Mouse (Mus musculus) ES-Bruce4 (cell line): ENCODE measurements around the gene Pinlyp.
A peak's percentile ranks its signal among the peaks of the same experiment; 100 is the strongest.

Experiments used
- CTCF ChIP-seq: IDR thresholded peaks from one replicate; pipeline ENCODE4 v1.8.1; 2011; ENCODE audit warnings: low read depth, low read length
- POLR2A ChIP-seq: IDR thresholded peaks from one replicate; pipeline ENCODE4 v1.8.1; 2011; ENCODE audit warnings: low read length; ENCODE audit not compliant: insufficient read depth

- TF ChIP-seq CTCF (no peak), POLR2A (peak; percentile 47)
Observed at GRCm38 (mm10) chr7:24593621-24594308, 47.8 kb upstream of the Pinlyp start.
